Mouse (Mus musculus) liver, postnatal 0 days (tissue): ENCODE data around the gene Tacc2. TPM values are rescaled to one million over a fixed set of nuclear protein-coding genes. Genes with fewer than 3 reads are reported as not detected.

Experiments
- ATAC-seq: fragments of 200-750 bp; cut with Nextera tagmentation; 2 replicates; pipeline ENCODE4 v1.8.0; 2017; ENCODE audit warnings: mild to moderate bottlenecking, moderate library complexity
- DNase-seq: peaks from one replicate; pipeline ENCODE4 v3.0.0-alpha.2; 2016
- H3K27ac ChIP-seq: fragments of 300-500 bp; sonication (generic); 2 replicates; pipeline ENCODE4 v1.5.1; 2014; ENCODE audit warnings: antibody characterized with exemption, moderate library complexity, mild to moderate bottlenecking, low read depth
- H3K27me3 ChIP-seq: fragments of 300-500 bp; sonication (generic); 2 replicates; pipeline ENCODE4 v1.6.1; 2014; ENCODE audit warnings: low read length, control low read depth, mixed read lengths; ENCODE audit not compliant: insufficient read depth
- H3K36me3 ChIP-seq: fragments of 300-500 bp; sonication (generic); replicated peaks from 2 replicates; pipeline ENCODE4 v1.6.1; 2014; ENCODE audit warnings: mild to moderate bottlenecking, control low read depth, low read length, moderate library complexity, mixed read lengths; ENCODE audit not compliant: insufficient read depth
- H3K4me1 ChIP-seq: fragments of 300-500 bp; sonication (generic); 2 replicates; pipeline ENCODE4 v1.6.1; 2014; ENCODE audit warnings: antibody characterized with exemption, mild to moderate bottlenecking, control low read depth; ENCODE audit not compliant: insufficient read depth
- H3K4me2 ChIP-seq: fragments of 300-500 bp; sonication (generic); 2 replicates; pipeline ENCODE4 v1.6.1; 2014; ENCODE audit warnings: low read depth, mild to moderate bottlenecking, low read length, moderate library complexity, mixed read lengths
- H3K4me3 ChIP-seq: fragments of 300-500 bp; sonication (generic); 2 replicates; pipeline ENCODE4 v1.5.1; 2014; ENCODE audit warnings: low read depth, low read length
- H3K9ac ChIP-seq: fragments of 300-500 bp; sonication (generic); replicated peaks from 2 replicates; pipeline ENCODE4 v1.6.1; 2014; ENCODE audit warnings: mild to moderate bottlenecking, moderate library complexity
- H3K9me3 ChIP-seq: fragments of 300-500 bp; sonication (generic); 2 replicates; pipeline ENCODE4 v1.6.1; 2016; ENCODE audit warnings: mild to moderate bottlenecking, control low read depth, low read length, mixed read lengths
- CTCF ChIP-seq: sonication (generic); IDR thresholded peaks from 2 replicates; pipeline ENCODE4 v1.5.1; 2016; ENCODE audit warnings: antibody characterized with exemption, low read depth
- EP300 ChIP-seq: IDR thresholded peaks from 2 replicates; pipeline ENCODE4 v1.6.1; 2016; ENCODE audit warnings: antibody characterized with exemption, low read depth, mild to moderate bottlenecking
- WGBS: fragments of 180-500 bp; shearing (Covaris S2); extraction: QIAGEN DNeasy Blood & Tissue Kit; methylation state at CpG from one replicate; pipeline ENCODE4 v1.1.7; 2014; ENCODE audit not compliant: insufficient replicate concordance; 5-methylcytosine and 5-hydroxymethylcytosine counted together
- polyA plus RNA-seq: library from polyadenylated mRNA; unstranded; fragments of >200 nt; fragmentation: Nextera tagmentation; extraction: Ambion mirVana; gene quantifications from 2 replicates; pipeline ENCODE4 v1.2.1, GENCODE M21; 2015

Tacc2 gene
- polyA plus RNA-seq, 1 experiment from 2014 or later = 3.5 TPM

DNA sequence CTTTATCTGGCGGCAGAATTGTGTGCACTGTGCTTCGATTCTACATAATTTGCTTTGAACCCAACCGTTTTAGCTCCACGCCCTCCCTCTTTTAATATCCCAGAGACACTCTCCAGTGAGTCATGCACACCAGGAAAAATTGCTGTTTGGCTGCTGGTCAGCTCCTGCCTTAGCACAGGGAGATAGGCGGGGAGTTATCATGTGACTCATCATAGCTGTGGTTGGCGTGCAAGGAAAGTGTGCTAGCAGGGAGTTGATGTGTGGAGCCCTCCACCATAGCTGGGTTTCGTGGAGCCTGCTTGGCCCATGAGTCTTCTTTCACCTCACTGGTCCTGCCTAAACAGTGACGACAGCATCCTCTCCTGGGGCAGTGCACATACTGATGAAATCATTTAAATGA is 230.5 kb downstream of the Tacc2 start:
- DNase-seq = no peak
- Histone ChIP-seq H3K4me2 (no peak overlapping the region), H3K27ac (no peak overlapping the region), H3K4me1 (no peaks in the 10 kb centered on the region), H3K27me3 (no peaks in the 10 kb centered on the region), H3K9me3 (no peaks in the 10 kb centered on the region), H3K36me3 (no peaks in the 10 kb centered on the region), H3K4me3 (no peak overlapping the region), H3K9ac (no peak overlapping the region)
- TF ChIP-seq EP300 = no peak
- ATAC-seq = no peak
- WGBS = 68% methylated on average over 8 of the region's 8 CpGs

DNA sequence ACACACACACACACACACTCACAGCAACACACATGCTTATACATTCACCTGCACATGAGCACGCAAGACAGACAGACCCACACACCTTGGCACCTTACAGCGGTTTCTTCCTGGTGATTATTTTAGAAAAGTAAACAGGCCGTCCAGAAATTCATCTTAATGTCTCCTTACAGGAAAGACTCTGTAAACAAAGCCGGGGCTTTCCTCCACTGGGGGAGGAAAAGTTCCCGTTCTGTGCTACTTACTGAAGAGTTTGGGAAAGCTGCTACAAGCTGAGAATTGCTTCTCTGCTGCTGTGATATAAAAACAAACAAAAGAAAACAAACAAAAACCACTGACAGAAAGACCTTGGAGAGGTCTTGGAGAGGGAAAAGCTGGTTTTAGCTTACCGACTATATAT is 231.5 kb downstream of the Tacc2 start:
- ATAC-seq (no peak), DNase-seq (no peak)
- Histone ChIP-seq H3K4me2 (no peak overlapping the region), H3K9ac (no peak overlapping the region), H3K9me3 (no peaks in the 10 kb centered on the region), H3K36me3 (no peaks in the 10 kb centered on the region), H3K4me3 (no peak overlapping the region), H3K4me1 (no peaks in the 10 kb centered on the region), H3K27ac (no peak overlapping the region), H3K27me3 (no peaks in the 10 kb centered on the region)
- TF ChIP-seq CTCF = no peak
- no peak for TF ChIP-seq EP300
- WGBS = 42% methylated on average over 6 of the region's 6 CpGs

DNA sequence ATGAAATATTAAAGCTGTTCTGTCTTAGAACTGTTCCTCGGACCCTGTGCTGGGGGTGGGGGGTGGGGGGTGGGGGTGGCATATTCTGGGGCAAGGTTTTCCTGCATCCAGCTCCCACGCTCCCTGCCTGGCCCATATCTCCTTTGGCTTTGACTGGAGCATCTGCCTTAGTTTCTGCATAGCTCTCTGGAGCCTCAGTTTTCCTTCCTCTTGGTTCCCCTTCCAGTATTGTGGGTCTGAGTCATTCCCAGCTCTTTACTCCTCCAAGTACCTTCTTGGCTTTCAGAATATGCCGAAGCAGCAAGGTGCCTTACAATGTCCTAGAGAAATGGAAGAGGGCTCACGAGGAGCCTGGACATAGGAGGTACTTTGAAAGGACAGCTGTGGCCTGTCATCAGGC is 233.0 kb downstream of the Tacc2 start:
- Histone ChIP-seq H3K4me1 (no peaks in the 10 kb centered on the region), H3K27ac (no peak overlapping the region), H3K4me2 (no peak overlapping the region), H3K27me3 (no peaks in the 10 kb centered on the region), H3K9ac (no peak overlapping the region), H3K36me3 (no peaks in the 10 kb centered on the region), H3K9me3 (no peaks in the 10 kb centered on the region), H3K4me3 (no peak overlapping the region)
- 73% methylated on average over 4 of the region's 4 CpGs for WGBS
- ATAC-seq = no peak
- no peak for DNase-seq
- TF ChIP-seq EP300 (no peak), CTCF (no peak)

DNA sequence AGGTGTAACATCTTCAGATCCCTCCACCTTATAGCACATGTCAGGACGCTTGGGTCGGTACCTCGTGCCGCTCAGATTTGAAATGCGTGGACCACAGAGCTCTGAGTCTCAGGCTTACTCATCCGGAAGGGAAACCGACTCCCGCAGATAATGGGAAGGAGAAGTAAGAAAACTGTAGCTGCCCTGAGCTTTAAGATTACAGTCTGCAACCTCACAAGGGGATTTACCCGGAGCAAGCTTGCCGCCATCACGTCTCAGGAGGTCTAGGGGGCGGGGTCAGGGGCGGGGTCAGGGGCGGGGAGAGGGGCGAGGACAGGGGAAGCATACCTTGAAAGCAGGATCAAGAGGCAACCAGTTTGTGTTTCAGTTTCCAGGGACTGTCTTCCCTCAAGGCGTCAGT is 235.2 kb downstream of the Tacc2 start:
- H3K9ac ChIP-seq = no peak overlapping the region

More for the DNA sequence above, 235.2 kb downstream of the Tacc2 start:
- no peaks in the 10 kb centered on the region for H3K36me3 ChIP-seq
- 0 out of 2 replicates have a peak, but pooled peaks cover 4% of the 10 kb centered on the region for H3K4me1 ChIP-seq
- no peaks in the 10 kb centered on the region for H3K9me3 ChIP-seq
- H3K27me3 ChIP-seq = no peaks in the 10 kb centered on the region
- no peak for ATAC-seq
- no peak overlapping the region for H3K4me2 ChIP-seq
- no peak for TF ChIP-seq CTCF
- TF ChIP-seq EP300 = no peak
- DNase-seq = no peak
- WGBS = 30% methylated on average over 16 of the region's 16 CpGs
- no peak overlapping the region for H3K27ac ChIP-seq
- no peak overlapping the region for H3K4me3 ChIP-seq

Other genes with a start within 250 kb of the Tacc2 start
- gene Ate1, start 57.1 kb upstream of the Tacc2 start, polyA plus RNA-seq = 21.2 and 25.1 TPM in 2 replicates
- gene Nsmce4a, start 4.3 kb upstream of the Tacc2 start, polyA plus RNA-seq = 67.8 and 72.6 TPM in 2 replicates
- gene Btbd16, start 196.6 kb downstream of the Tacc2 start, polyA plus RNA-seq = 0.38 and 0.52 TPM in 2 replicates